Mouse (Mus musculus) kidney, postnatal 0 days (tissue): Measurements from ENCODE around the gene Zdhhc1. TPM values are rescaled to one million over a fixed set of nuclear protein-coding genes. Genes with fewer than 3 reads are reported as not detected.

ENCODE experiments used
- ATAC-seq: fragments of 200-750 bp; cut with Nextera tagmentation; replicated peaks from 2 replicates; pipeline ENCODE4 v1.8.0; 2017; ENCODE audit warnings: low read depth, moderate number of reproducible peaks, moderate TSS enrichment, moderate library complexity; ENCODE audit not compliant: low FRiP score
- DNase-seq: peaks from one replicate; pipeline ENCODE4 v3.0.0-alpha.2; 2016; ENCODE audit warnings: low spot score
- H3K27ac ChIP-seq: fragments of 300-500 bp; sonication (generic); 2 replicates; pipeline ENCODE4 v1.5.1; 2014; ENCODE audit warnings: mild to moderate bottlenecking
- H3K27me3 ChIP-seq: fragments of 300-500 bp; sonication (generic); 2 replicates; pipeline ENCODE4 v1.6.1; 2014; ENCODE audit warnings: low read length, mixed read lengths; ENCODE audit not compliant: insufficient read depth
- H3K36me3 ChIP-seq: fragments of 300-500 bp; sonication (generic); 2 replicates; pipeline ENCODE4 v1.6.1; 2014; ENCODE audit warnings: low read length, mixed read lengths; ENCODE audit not compliant: insufficient read depth
- H3K4me1 ChIP-seq: fragments of 300-500 bp; sonication (generic); replicated peaks from 2 replicates; pipeline ENCODE4 v1.6.1; 2014; ENCODE audit warnings: antibody characterized with exemption, low read length, mixed read lengths; ENCODE audit not compliant: insufficient read depth
- H3K4me2 ChIP-seq: fragments of 300-500 bp; sonication (generic); 2 replicates; pipeline ENCODE4 v1.6.1; 2014; ENCODE audit warnings: mild to moderate bottlenecking, low read length, moderate library complexity, mixed read lengths
- H3K4me3 ChIP-seq: fragments of 300-500 bp; sonication (generic); replicated peaks from 2 replicates; pipeline ENCODE4 v1.5.1; 2014; ENCODE audit warnings: low read depth, low read length
- H3K9ac ChIP-seq: fragments of 300-500 bp; sonication (generic); 2 replicates; pipeline ENCODE4 v1.6.1; 2014; ENCODE audit warnings: low read depth, low read length
- H3K9me3 ChIP-seq: fragments of 300-500 bp; sonication (generic); replicated peaks from 2 replicates; pipeline ENCODE4 v1.6.1; 2016; ENCODE audit warnings: low read length, inconsistent platforms, mixed read lengths
- CTCF ChIP-seq: IDR thresholded peaks from 2 replicates; pipeline ENCODE4 v1.5.1; 2016; ENCODE audit warnings: antibody characterized with exemption, low read depth, mild to moderate bottlenecking, moderate library complexity
- WGBS: fragments of 180-500 bp; shearing (Covaris S2); extraction: QIAGEN DNeasy Blood & Tissue Kit; methylation state at CpG from one replicate; pipeline ENCODE4 v1.1.7; 2014; 5-methylcytosine and 5-hydroxymethylcytosine counted together
- polyA plus RNA-seq: library from polyadenylated mRNA; unstranded; fragments of >200 nt; fragmentation: Nextera tagmentation; extraction: Ambion mirVana; gene quantifications from 2 replicates; pipeline ENCODE4 v1.2.1, GENCODE M21; 2015

Gene Zdhhc1
- polyA plus RNA-seq, 1 experiment from 2014 or later: 30.5 TPM

DNA sequence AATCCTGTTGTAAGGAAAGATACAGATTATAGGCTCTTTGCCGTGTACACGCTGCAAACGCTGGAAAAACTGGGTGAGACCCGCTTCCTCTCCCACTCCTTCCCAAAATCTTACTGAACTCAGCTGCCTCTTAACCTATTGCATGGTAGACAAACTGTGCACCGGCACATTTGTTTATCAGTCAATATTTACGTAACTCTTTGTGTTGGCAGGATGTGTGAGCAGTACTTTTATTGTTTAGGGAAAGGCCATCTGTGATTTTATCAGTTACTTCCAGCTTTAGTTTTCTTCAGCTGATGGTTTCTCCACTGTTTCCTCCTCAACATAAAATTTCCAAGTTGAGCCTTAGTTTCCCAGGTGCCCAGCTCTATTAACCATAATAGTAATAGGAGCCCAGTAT lies 69.8 kb downstream of the Zdhhc1 start:
- 69% methylated on average over 6 of the region's 6 CpGs for WGBS
- no peak overlapping the region for H3K4me3 ChIP-seq
- no peaks in the 10 kb centered on the region for H3K9me3 ChIP-seq
- no peaks in the 10 kb centered on the region for H3K4me1 ChIP-seq
- no peaks in the 10 kb centered on the region for H3K27me3 ChIP-seq
- no peak for TF ChIP-seq CTCF
- no peak overlapping the region for H3K4me2 ChIP-seq
- no peaks in the 10 kb centered on the region for H3K36me3 ChIP-seq
- H3K9ac ChIP-seq: no peak overlapping the region
- ATAC-seq (no peak), DNase-seq (no peak)
- no peak overlapping the region for H3K27ac ChIP-seq

Other genes starting within 250 kb of the Zdhhc1 start
- 7.5 and 7.7 TPM in 2 replicates for gene B3gnt9, start 241.7 kb downstream of the Zdhhc1 start, polyA plus RNA-seq
- 21.8 and 24.2 TPM in 2 replicates for gene Tradd, start 232.3 kb downstream of the Zdhhc1 start, polyA plus RNA-seq
- gene Fbxl8, start 232.3 kb downstream of the Zdhhc1 start, polyA plus RNA-seq: 1.8 and 2.4 TPM in 2 replicates
- gene Hsf4, start 227.1 kb downstream of the Zdhhc1 start, polyA plus RNA-seq: 0.12 TPM in 1 of 2 replicates, not detected in the other
- gene Nol3, start 220.8 kb downstream of the Zdhhc1 start, polyA plus RNA-seq: 0.29 and 0.68 TPM in 2 replicates
- gene 4931428F04Rik, start 207.0 kb downstream of the Zdhhc1 start, polyA plus RNA-seq: 5.5 and 6.2 TPM in 2 replicates
- gene Exoc3l, start 200.8 kb downstream of the Zdhhc1 start, polyA plus RNA-seq: 15.9 and 18.5 TPM in 2 replicates
- 55.2 and 57.9 TPM in 2 replicates for gene E2f4, start 199.2 kb downstream of the Zdhhc1 start, polyA plus RNA-seq
- gene Elmo3, start 191.3 kb downstream of the Zdhhc1 start, polyA plus RNA-seq: 15.5 and 17.4 TPM in 2 replicates
- gene Lrrc29, start 170.6 kb downstream of the Zdhhc1 start, polyA plus RNA-seq: 5.2 and 5.6 TPM in 2 replicates
- gene Tmem208, start 170.5 kb downstream of the Zdhhc1 start, polyA plus RNA-seq: 134 and 140 TPM in 2 replicates
- gene Fhod1, start 148.9 kb downstream of the Zdhhc1 start, polyA plus RNA-seq: 1.8 and 2.3 TPM in 2 replicates
- 1.3 and 1.4 TPM in 2 replicates for gene Slc9a5, start 148.1 kb downstream of the Zdhhc1 start, polyA plus RNA-seq
- 0.31 and 0.33 TPM in 2 replicates for gene Plekhg4, start 123.6 kb downstream of the Zdhhc1 start, polyA plus RNA-seq
- 0.05 TPM in 1 of 2 replicates, not detected in the other for gene Kctd19, start 83.4 kb downstream of the Zdhhc1 start, polyA plus RNA-seq
- gene Lrrc36, start 83.3 kb downstream of the Zdhhc1 start, polyA plus RNA-seq: 0.15 and 0.34 TPM in 2 replicates
- gene Tppp3, start 25.4 kb downstream of the Zdhhc1 start, polyA plus RNA-seq: 15.6 and 19.4 TPM in 2 replicates
- gene Hsd11b2, start 21.9 kb upstream of the Zdhhc1 start, polyA plus RNA-seq: 42.4 and 44.8 TPM in 2 replicates
- gene Atp6v0d1, start 69.1 kb upstream of the Zdhhc1 start, polyA plus RNA-seq: 112 and 122 TPM in 2 replicates
- gene Ripor1, start 108.4 kb upstream of the Zdhhc1 start, polyA plus RNA-seq: 40.9 and 44.4 TPM in 2 replicates
- 85.5 and 89.4 TPM in 2 replicates for gene Ctcf, start 139.7 kb upstream of the Zdhhc1 start, polyA plus RNA-seq
- 0.61 and 1.2 TPM in 2 replicates for gene Agrp, start 140.5 kb upstream of the Zdhhc1 start, polyA plus RNA-seq
- 0.28 and 0.45 TPM in 2 replicates for gene Carmil2, start 189.4 kb upstream of the Zdhhc1 start, polyA plus RNA-seq
- 51.2 and 53.4 TPM in 2 replicates for gene Acd, start 204.2 kb upstream of the Zdhhc1 start, polyA plus RNA-seq
- 18.7 and 19.6 TPM in 2 replicates for gene Pard6a, start 204.2 kb upstream of the Zdhhc1 start, polyA plus RNA-seq
- gene 4933405L10Rik, start 210.8 kb upstream of the Zdhhc1 start, polyA plus RNA-seq: 0.11 TPM in 1 of 2 replicates, not detected in the other
- gene Enkd1, start 211.3 kb upstream of the Zdhhc1 start, polyA plus RNA-seq: 14.6 and 17.8 TPM in 2 replicates